Mouse (Mus musculus) cerebellum, adult 2 months (tissue): ENCODE measurements around the gene Nars2.

Experiments
- CTCF ChIP-seq: fragments of 200-500 bp; IDR thresholded peaks from 2 replicates; pipeline ENCODE4 v1.5.1; 2011; ENCODE audit warnings: low read depth, mild to moderate bottlenecking, control low read depth, low read length, moderate library complexity, borderline replicate concordance; ENCODE audit not compliant: insufficient read depth
- POLR2A ChIP-seq: fragments of 200-500 bp; IDR thresholded peaks from 2 replicates; pipeline ENCODE4 v1.6.1; 2011; ENCODE audit warnings: low read length, control low read depth, borderline replicate concordance; ENCODE audit not compliant: insufficient read depth

- TF ChIP-seq POLR2A (no peak), CTCF (no peak)
Measured at GRCm38 (mm10) chr7:96985798-96986197, 34.5 kb downstream of the Nars2 start.
